Mouse (Mus musculus): ENCODE measurements around the gene Nek1. TPM values are rescaled to one million over a fixed set of nuclear protein-coding genes. Genes with fewer than 3 reads are reported as not detected.

Nek1 gene
- polyA plus RNA-seq, 1 experiment from 2014 or later, result 4.4 TPM

GRCm38 (mm10) chr8:61056997-61057396 is 64.0 kb downstream of the Nek1 start:
- Histone ChIP-seq H3K27ac (ENCODE audit: low read depth) (no peak overlapping the region), H3K4me3 (ENCODE audit: low read depth, low read length) (no peak overlapping the region), H3K9me3 (ENCODE audit: low read length) (no peaks in the 10 kb centered on the region), H3K36me3 (replicated peaks; ENCODE audit: insufficient read depth, low read length) (no peaks in the 10 kb centered on the region; the same call in 1 of the 2 replicates), H3K27me3 (ENCODE audit: insufficient read depth, low read length) (no peaks in the 10 kb centered on the region), H3K4me1 (ENCODE audit: insufficient read depth) (no peaks in the 10 kb centered on the region), H3K9ac (replicated peaks) (no peak overlapping the region), H3K4me2 (ENCODE audit: low read depth, low read length) (no peak overlapping the region)
- WGBS (ENCODE audit: insufficient replicate concordance), result 84% methylated on average over 3 of the region's 3 CpGs
- DNase-seq, result no peak
- TF ChIP-seq CTCF (IDR thresholded peaks at IDR 0.05; ENCODE audit: low read depth) (no peak), EP300 (IDR thresholded peaks at IDR 0.05; ENCODE audit: low read depth) (no peak)
- ATAC-seq, result no peak

GRCm38 (mm10) chr8:61059143-61059542 is 66.1 kb downstream of the Nek1 start:
- H3K4me2 ChIP-seq (ENCODE audit: low read depth, low read length), result no peak overlapping the region
- no peak overlapping the region for H3K9ac ChIP-seq (replicated peaks)
- DNase-seq (no peak), ATAC-seq (no peak)
- no peak overlapping the region for H3K4me3 ChIP-seq (ENCODE audit: low read depth, low read length)
- no peaks in the 10 kb centered on the region for H3K9me3 ChIP-seq (ENCODE audit: low read length)
- H3K27me3 ChIP-seq (ENCODE audit: insufficient read depth, low read length), result no peaks in the 10 kb centered on the region
- H3K36me3 ChIP-seq (replicated peaks; ENCODE audit: insufficient read depth, low read length), result peaks cover 5% of the 10 kb centered on the region; the same call in 1 of the 2 replicates
- H3K4me1 ChIP-seq (ENCODE audit: insufficient read depth), result no peaks in the 10 kb centered on the region
- TF ChIP-seq CTCF (IDR thresholded peaks at IDR 0.05; ENCODE audit: low read depth) (peak; percentile 61), EP300 (IDR thresholded peaks at IDR 0.05; ENCODE audit: low read depth) (no peak)
- H3K27ac ChIP-seq (ENCODE audit: low read depth), result no peak overlapping the region

- peaks cover 5% of the 10 kb centered on the region; the same call in 1 of the 2 replicates for H3K36me3 ChIP-seq (replicated peaks; ENCODE audit: insufficient read depth, low read length)
- no peak overlapping the region for H3K4me2 ChIP-seq (ENCODE audit: low read depth, low read length)
- DNase-seq, result no peak
- WGBS (ENCODE audit: insufficient replicate concordance), result 47% methylated on average over 7 of the region's 7 CpGs
- H3K9ac ChIP-seq (replicated peaks), result no peak overlapping the region
- ATAC-seq, result no peak
- no peaks in the 10 kb centered on the region for H3K27me3 ChIP-seq (ENCODE audit: insufficient read depth, low read length)
- H3K9me3 ChIP-seq (ENCODE audit: low read length), result no peaks in the 10 kb centered on the region
- H3K27ac ChIP-seq (ENCODE audit: low read depth), result no peak overlapping the region
- no peak for TF ChIP-seq EP300 (IDR thresholded peaks at IDR 0.05; ENCODE audit: low read depth)
- no peak for TF ChIP-seq CTCF (IDR thresholded peaks at IDR 0.05; ENCODE audit: low read depth)
- no peaks in the 10 kb centered on the region for H3K4me1 ChIP-seq (ENCODE audit: insufficient read depth)
- no peak overlapping the region for H3K4me3 ChIP-seq (ENCODE audit: low read depth, low read length)
Observed at GRCm38 (mm10) chr8:61060412-61060811, 67.4 kb downstream of the Nek1 start.

GRCm38 (mm10) chr8:61075059-61075458 is 82.1 kb downstream of the Nek1 start:
- Histone ChIP-seq H3K36me3 (replicated peaks; ENCODE audit: insufficient read depth, low read length) (no peaks in the 10 kb centered on the region), H3K9me3 (ENCODE audit: low read length) (no peaks in the 10 kb centered on the region), H3K9ac (replicated peaks) (no peak overlapping the region), H3K4me2 (ENCODE audit: low read depth, low read length) (no peak overlapping the region), H3K4me1 (ENCODE audit: insufficient read depth) (no peaks in the 10 kb centered on the region), H3K27ac (ENCODE audit: low read depth) (no peak overlapping the region), H3K27me3 (ENCODE audit: insufficient read depth, low read length) (no peaks in the 10 kb centered on the region), H3K4me3 (ENCODE audit: low read depth, low read length) (no peak overlapping the region)
- ATAC-seq, result no peak
- DNase-seq, result no peak
- TF ChIP-seq CTCF (IDR thresholded peaks at IDR 0.05; ENCODE audit: low read depth) (peak; percentile 23; the same call in 1 of the 2 replicates), EP300 (IDR thresholded peaks at IDR 0.05; ENCODE audit: low read depth) (no peak)

GRCm38 (mm10) chr8:61110496-61110895 is 117.5 kb downstream of the Nek1 start:
- Histone ChIP-seq H3K27ac (ENCODE audit: low read depth) (no peak overlapping the region), H3K9ac (replicated peaks) (no peak overlapping the region), H3K9me3 (ENCODE audit: low read length) (no peaks in the 10 kb centered on the region), H3K4me3 (ENCODE audit: low read depth, low read length) (no peak overlapping the region), H3K36me3 (replicated peaks; ENCODE audit: insufficient read depth, low read length) (peaks cover 10% of the 10 kb centered on the region), H3K27me3 (ENCODE audit: insufficient read depth, low read length) (no peaks in the 10 kb centered on the region), H3K4me1 (ENCODE audit: insufficient read depth) (no peaks in the 10 kb centered on the region), H3K4me2 (ENCODE audit: low read depth, low read length) (no peak overlapping the region)
- DNase-seq (no peak), ATAC-seq (no peak)
- 80% methylated on average over 4 of the region's 4 CpGs for WGBS (ENCODE audit: insufficient replicate concordance)
- TF ChIP-seq EP300 (IDR thresholded peaks at IDR 0.05; ENCODE audit: low read depth), result no peak
- no peak for TF ChIP-seq CTCF (IDR thresholded peaks at IDR 0.05; ENCODE audit: low read depth)

- no peak for DNase-seq
- no peaks in the 10 kb centered on the region for H3K9me3 ChIP-seq (ENCODE audit: low read length)
- H3K36me3 ChIP-seq (replicated peaks; ENCODE audit: insufficient read depth, low read length), result peaks cover 6% of the 10 kb centered on the region
- no peaks in the 10 kb centered on the region for H3K4me1 ChIP-seq (ENCODE audit: insufficient read depth)
- 84% methylated on average over 4 of the region's 4 CpGs for WGBS (ENCODE audit: insufficient replicate concordance)
- no peak overlapping the region for H3K4me3 ChIP-seq (ENCODE audit: low read depth, low read length)
- H3K4me2 ChIP-seq (ENCODE audit: low read depth, low read length), result no peak overlapping the region
- H3K27ac ChIP-seq (ENCODE audit: low read depth), result no peak overlapping the region
- no peaks in the 10 kb centered on the region for H3K27me3 ChIP-seq (ENCODE audit: insufficient read depth, low read length)
- no peak overlapping the region for H3K9ac ChIP-seq (replicated peaks)
- no peak for ATAC-seq
- TF ChIP-seq EP300 (IDR thresholded peaks at IDR 0.05; ENCODE audit: low read depth) (no peak), CTCF (IDR thresholded peaks at IDR 0.05; ENCODE audit: low read depth) (no peak)
Observed at GRCm38 (mm10) chr8:61111940-61112339, 118.9 kb downstream of the Nek1 start.

GRCm38 (mm10) chr8:61121631-61122030 is 128.6 kb downstream of the Nek1 start:
- Histone ChIP-seq H3K4me1 (ENCODE audit: insufficient read depth) (no peaks in the 10 kb centered on the region), H3K27me3 (ENCODE audit: insufficient read depth, low read length) (no peaks in the 10 kb centered on the region), H3K36me3 (replicated peaks; ENCODE audit: insufficient read depth, low read length) (peaks cover 4% of the 10 kb centered on the region; the same call in 1 of the 2 replicates), H3K9ac (replicated peaks) (no peak overlapping the region), H3K9me3 (ENCODE audit: low read length) (no peaks in the 10 kb centered on the region), H3K4me3 (ENCODE audit: low read depth, low read length) (no peak overlapping the region), H3K4me2 (ENCODE audit: low read depth, low read length) (no peak overlapping the region), H3K27ac (ENCODE audit: low read depth) (no peak overlapping the region)
- no peak for TF ChIP-seq CTCF (IDR thresholded peaks at IDR 0.05; ENCODE audit: low read depth)
- no peak for TF ChIP-seq EP300 (IDR thresholded peaks at IDR 0.05; ENCODE audit: low read depth)
- DNase-seq (no peak), ATAC-seq (no peak)
- WGBS (ENCODE audit: insufficient replicate concordance), result 96% methylated on average over 1 of the region's 1 CpGs
